Mouse (Mus musculus): Measurements from ENCODE around the gene Tdp2. TPM values are rescaled to one million over a fixed set of nuclear protein-coding genes. Genes with fewer than 3 reads are reported as not detected.

Tdp2 gene
- total and polyA plus RNA-seq, 3 experiments, result 8.0 to 13.1 (median 12.0) TPM

- Histone ChIP-seq H3K27ac (no peak overlapping the region), H3K36me3 (ENCODE audit: control insufficient read depth, insufficient read depth, low read length) (no peaks in the 10 kb centered on the region), H3K9ac (ENCODE audit: low read depth, low read length) (no peak overlapping the region), H3K4me3 (no peak overlapping the region), H3K4me1 (ENCODE audit: control insufficient read depth, insufficient read depth, low read length) (peaks cover 1% of the 10 kb centered on the region; the same call in 1 of the 2 replicates), H3K27me3 (ENCODE audit: control insufficient read depth, insufficient read depth, low read length) (no peaks in the 10 kb centered on the region), H3K79me2 (replicated peaks; ENCODE audit: control insufficient read depth, insufficient read depth, low read length) (no peaks in the 10 kb centered on the region)
- 50% methylated on average over 9 of the region's 9 CpGs for WGBS
- intact Hi-C loops (cut with DNase I), result no loop called here
- TF ChIP-seq POLR2A (IDR thresholded peaks at IDR 0.05; ENCODE audit: insufficient read depth, low read depth, low read length), result no peak
- TF ChIP-seq EP300 (IDR thresholded peaks at IDR 0.05; ENCODE audit: insufficient read depth, low read depth, low read length), result no peak
- TF ChIP-seq CTCF (IDR thresholded peaks at IDR 0.05), result no peak
- DNase-seq, result peak in 1 of 2 experiments; percentile 40
These were observed 39.0 kb upstream of the Tdp2 start for GRCm38 (mm10) chr13:24792411-24793045.

GRCm38 (mm10) chr13:24798686-24799085 is 32.8 kb upstream of the Tdp2 start:
- no peak for DNase-seq
- peaks cover 2% of the 10 kb centered on the region; the same call in 1 of the 2 replicates for H3K4me1 ChIP-seq (ENCODE audit: control insufficient read depth, insufficient read depth, low read length)
- no peak overlapping the region for H3K9ac ChIP-seq (ENCODE audit: low read depth, low read length)
- TF ChIP-seq EP300 (IDR thresholded peaks at IDR 0.05; ENCODE audit: insufficient read depth, low read depth, low read length) (no peak), CTCF (IDR thresholded peaks at IDR 0.05) (no peak), POLR2A (IDR thresholded peaks at IDR 0.05; ENCODE audit: insufficient read depth, low read depth, low read length) (no peak)
- no peak overlapping the region; the same call in 1 of the 2 replicates for H3K27ac ChIP-seq
- peaks cover 11% of the 10 kb centered on the region for H3K79me2 ChIP-seq (replicated peaks; ENCODE audit: control insufficient read depth, insufficient read depth, low read length)
- no peaks in the 10 kb centered on the region for H3K27me3 ChIP-seq (ENCODE audit: control insufficient read depth, insufficient read depth, low read length)
- intact Hi-C loops (cut with DNase I), result no loop called here
- no peak overlapping the region for H3K4me3 ChIP-seq
- peaks cover 10% of the 10 kb centered on the region for H3K36me3 ChIP-seq (ENCODE audit: control insufficient read depth, insufficient read depth, low read length)
- over 99% methylated on average over 4 of the region's 4 CpGs for WGBS

- Histone ChIP-seq H3K9ac (ENCODE audit: low read depth, low read length) (no peak overlapping the region), H3K27me3 (ENCODE audit: control insufficient read depth, insufficient read depth, low read length) (no peaks in the 10 kb centered on the region), H3K36me3 (ENCODE audit: control insufficient read depth, insufficient read depth, low read length) (peaks cover 15% of the 10 kb centered on the region), H3K27ac (peak overlapping the region; percentile 96), H3K4me1 (ENCODE audit: control insufficient read depth, insufficient read depth, low read length) (peaks cover 3% of the 10 kb centered on the region), H3K4me3 (peak overlapping the region; percentile 73; the same call in 1 of the 2 replicates), H3K79me2 (replicated peaks; ENCODE audit: control insufficient read depth, insufficient read depth, low read length) (peaks cover 11% of the 10 kb centered on the region)
- no peak for DNase-seq
- no peak for TF ChIP-seq EP300 (IDR thresholded peaks at IDR 0.05; ENCODE audit: insufficient read depth, low read depth, low read length)
- intact Hi-C loops (cut with DNase I), result no loop called here
- WGBS, result 60% methylated on average over 5 of the region's 5 CpGs
These were observed 32.1 kb upstream of the Tdp2 start for GRCm38 (mm10) chr13:24799378-24799777.

DNA sequence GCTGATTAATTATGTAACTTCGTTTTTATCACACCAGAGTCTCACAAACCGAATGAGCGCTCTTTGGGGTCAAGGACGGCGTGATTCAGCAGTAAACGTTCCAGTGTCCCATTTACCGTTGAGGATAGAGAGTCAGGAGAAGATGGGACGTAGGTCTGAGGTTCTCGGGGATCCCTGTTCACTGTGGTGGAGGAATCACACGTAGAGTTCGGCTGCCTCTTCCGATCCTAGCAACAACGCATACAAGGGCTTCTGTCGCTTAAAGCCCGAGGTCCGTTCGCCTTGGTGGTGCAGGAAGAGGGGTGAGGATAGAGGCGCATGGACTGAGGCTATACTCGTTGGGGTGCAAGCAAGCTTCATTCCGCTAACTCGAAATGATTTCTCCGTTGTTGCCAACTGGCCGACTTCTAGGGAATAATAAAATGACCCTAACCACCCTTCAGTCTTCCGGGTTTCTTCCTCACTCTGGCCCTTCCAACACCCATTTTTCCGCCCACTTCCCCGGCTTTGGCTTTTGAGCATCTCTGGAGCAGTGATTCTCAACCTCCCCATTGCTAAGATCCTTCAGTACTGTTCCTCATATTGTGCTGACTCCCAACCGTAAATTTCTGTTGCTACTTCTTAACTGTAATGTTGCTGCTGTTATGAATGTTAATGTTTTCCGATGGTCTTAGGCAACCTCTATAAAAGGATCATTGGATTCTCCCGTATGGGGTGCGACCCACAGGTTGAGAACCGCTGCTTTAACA is 31.4 kb upstream of the Tdp2 start:
- H3K4me3 ChIP-seq, result peak overlapping the region; percentile 73
- peak overlapping the region; percentile 96 for H3K27ac ChIP-seq
- TF ChIP-seq CTCF (IDR thresholded peaks at IDR 0.05) (no peak), EP300 (IDR thresholded peaks at IDR 0.05; ENCODE audit: insufficient read depth, low read depth, low read length) (peak; percentile 58; the same call in 1 of the 2 replicates), POLR2A (IDR thresholded peaks at IDR 0.05; ENCODE audit: insufficient read depth, low read depth, low read length) (peak; percentile 42; the same call in 1 of the 2 replicates)
- peak; percentile 67 to 77 for DNase-seq
- intact Hi-C loops (cut with DNase I), result loop anchor here (1.0 kb wide), 1 partner anchor 39 kb away; the partner anchor contains the start of gene Gmnn
- H3K36me3 ChIP-seq (ENCODE audit: control insufficient read depth, insufficient read depth, low read length), result peaks cover 19% of the 10 kb centered on the region
- peaks cover 13% of the 10 kb centered on the region for H3K79me2 ChIP-seq (replicated peaks; ENCODE audit: control insufficient read depth, insufficient read depth, low read length)
- H3K9ac ChIP-seq (ENCODE audit: low read depth, low read length), result peak overlapping the region; percentile 89
- no peaks in the 10 kb centered on the region for H3K27me3 ChIP-seq (ENCODE audit: control insufficient read depth, insufficient read depth, low read length)
- WGBS, result under 1% methylated on average over 31 of the region's 31 CpGs
- H3K4me1 ChIP-seq (ENCODE audit: control insufficient read depth, insufficient read depth, low read length), result peaks cover 4% of the 10 kb centered on the region

DNA sequence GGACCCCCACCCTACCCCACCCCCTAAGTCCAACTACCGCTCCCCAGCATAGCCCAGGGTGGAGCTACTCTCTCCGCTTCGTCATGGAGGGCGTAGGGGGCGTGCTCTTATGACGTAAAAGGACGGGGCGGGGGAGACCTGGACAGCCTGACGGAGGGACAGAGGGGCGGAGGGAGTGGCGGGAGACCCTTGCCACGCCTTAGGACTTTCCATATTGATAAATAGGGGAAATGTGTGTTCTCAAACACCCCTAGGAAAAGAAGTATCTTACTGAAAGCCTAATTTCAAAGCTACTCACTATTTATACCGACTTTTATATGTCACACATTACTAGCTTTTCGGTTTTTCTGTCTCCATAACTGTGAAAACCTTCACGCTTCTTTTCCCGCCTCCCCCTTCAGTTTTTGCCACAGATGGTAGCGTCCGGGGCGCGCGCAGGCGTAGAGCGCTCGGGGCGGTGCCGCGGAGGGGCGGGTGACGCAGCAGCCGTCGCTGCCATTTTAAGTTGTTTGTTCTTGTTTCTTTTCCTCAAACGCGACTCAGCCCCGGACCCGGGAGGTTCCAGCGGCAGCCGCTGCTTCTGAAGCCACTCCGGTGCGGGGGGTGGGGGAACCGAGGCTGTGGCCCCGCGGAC is 30.7 kb upstream of the Tdp2 start:
- Histone ChIP-seq H3K4me1 (ENCODE audit: control insufficient read depth, insufficient read depth, low read length) (peaks cover 4% of the 10 kb centered on the region), H3K79me2 (replicated peaks; ENCODE audit: control insufficient read depth, insufficient read depth, low read length) (peaks cover 13% of the 10 kb centered on the region)
- whole genome bisulfite sequencing, result under 1% methylated on average over 42 of the region's 42 CpGs

More for the DNA sequence above, 30.7 kb upstream of the Tdp2 start:
- Histone ChIP-seq H3K27ac (peak overlapping the region; percentile 96), H3K9ac (ENCODE audit: low read depth, low read length) (peak overlapping the region; percentile 99), H3K27me3 (ENCODE audit: control insufficient read depth, insufficient read depth, low read length) (no peaks in the 10 kb centered on the region), H3K36me3 (ENCODE audit: control insufficient read depth, insufficient read depth, low read length) (peaks cover 25% of the 10 kb centered on the region), H3K4me3 (peak overlapping the region; percentile 77)
- DNase-seq, result peak; percentile 97
- TF ChIP-seq POLR2A (IDR thresholded peaks at IDR 0.05; ENCODE audit: insufficient read depth, low read depth, low read length) (peak; percentile 98), CTCF (IDR thresholded peaks at IDR 0.05) (no peak), EP300 (IDR thresholded peaks at IDR 0.05; ENCODE audit: insufficient read depth, low read depth, low read length) (peak; percentile 69; the same call in 1 of the 2 replicates)
- intact Hi-C loops (cut with DNase I), result loop anchor here (1.0 kb wide), 2 partner anchors 31 to 39 kb away; partner anchors contain the start of genes Acot13, Gmnn and Tdp2
